Mouse (Mus musculus) testis, postnatal 10 days (tissue): Measurements from ENCODE around the gene Mapkbp1.

ENCODE experiments used
- DNase-seq: peaks from one replicate; pipeline ENCODE4 v3.0.0; 2021; ENCODE audit warnings: low spot score

Mapkbp1 gene

GRCm38 (mm10) chr2:119972537-119972879, at the start of gene Mapkbp1:
TSS of gene Mapkbp1 (plus strand) at chr2:119972699.
- no peak for DNase-seq

DNA sequence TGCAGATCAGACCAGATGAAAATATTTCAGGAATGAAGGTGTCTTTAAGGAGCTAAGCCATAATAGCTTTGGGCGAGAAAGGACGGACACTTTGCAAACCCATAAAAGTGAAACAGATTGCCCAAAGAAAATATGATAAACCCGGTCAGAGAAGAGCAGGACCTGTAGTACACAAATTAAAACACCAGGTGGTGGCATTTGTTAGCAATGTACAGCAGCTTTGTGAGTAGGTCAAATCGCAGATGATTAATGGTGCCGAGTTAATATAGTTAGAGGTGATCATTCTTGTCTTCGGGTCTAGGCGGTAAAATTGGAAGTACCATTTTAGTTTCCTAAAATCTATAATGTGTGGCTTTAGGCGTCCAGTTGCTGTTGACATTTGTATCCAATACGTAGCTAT, 1.9 kb upstream of the Mapkbp1 start:
- peak; percentile 65 for DNase-seq

- DNase-seq = no peak
These were observed 1.2 kb upstream of the Mapkbp1 start for GRCm38 (mm10) chr2:119971316-119971715.

DNA sequence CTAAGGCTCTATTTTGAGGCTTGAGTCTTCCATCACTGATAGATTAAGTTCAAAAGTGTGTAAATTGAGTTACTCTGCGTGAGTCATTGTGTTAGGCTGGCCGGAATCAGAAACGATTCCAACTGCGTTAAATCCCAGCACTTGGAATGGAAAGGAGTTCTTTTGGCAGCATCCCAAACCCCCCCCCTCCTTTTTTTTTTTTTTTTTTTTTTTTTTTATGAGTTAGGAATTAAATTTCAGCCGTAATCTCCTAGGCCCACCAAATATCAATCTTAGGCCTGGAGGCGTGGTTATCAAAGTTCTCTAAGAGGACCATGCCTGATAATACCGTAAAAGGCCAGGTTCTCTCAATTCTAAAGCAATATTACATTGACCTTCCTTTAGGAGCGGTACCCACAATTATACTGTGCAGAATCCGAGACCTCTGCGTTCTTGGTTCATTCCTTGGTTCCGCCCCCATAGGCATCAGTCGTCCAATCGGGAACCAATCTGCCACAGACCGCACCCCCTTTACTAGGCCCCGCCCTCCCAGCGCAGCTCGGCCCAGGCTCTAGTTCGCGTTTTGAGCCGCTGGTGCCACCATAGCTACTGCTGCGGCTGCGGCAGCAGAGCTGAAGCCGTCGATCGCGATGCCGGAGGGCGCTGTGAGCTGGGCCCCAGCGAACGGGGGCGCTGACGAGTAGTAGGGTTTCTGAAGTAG, 512 bp upstream of the Mapkbp1 start:
- peak; percentile 98 for DNase-seq

DNA sequence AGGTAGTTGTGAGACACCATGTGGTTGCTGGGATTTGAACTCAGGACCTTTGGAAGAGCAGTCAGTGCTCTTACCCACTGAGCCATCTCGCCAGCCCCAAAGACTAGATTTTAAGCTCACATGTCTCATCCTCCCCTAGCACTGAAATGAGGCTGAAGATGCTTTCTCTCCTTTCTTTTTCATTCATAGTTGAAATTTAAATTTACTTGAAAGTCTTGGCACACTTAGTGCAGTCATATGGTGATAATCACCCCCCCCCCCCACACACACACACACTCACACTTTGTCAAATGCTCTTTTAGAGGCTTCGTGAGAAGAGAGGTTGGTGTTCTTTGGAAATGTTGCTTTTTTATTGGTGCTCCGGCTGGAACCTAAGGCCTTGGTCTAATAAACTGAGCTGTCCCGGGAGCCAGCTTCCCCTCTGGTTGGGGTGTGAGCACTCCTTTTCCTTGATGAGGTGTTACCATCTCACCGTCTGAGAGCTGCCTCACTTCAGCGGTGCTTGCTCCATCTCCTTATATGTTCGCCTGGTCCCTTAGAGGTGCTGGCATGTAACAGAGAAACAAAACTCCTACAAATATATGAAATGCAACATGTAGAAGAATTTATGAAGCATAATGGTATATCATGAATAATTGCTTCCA, 8.0 kb downstream of the Mapkbp1 start:
- DNase-seq = no peak

DNA sequence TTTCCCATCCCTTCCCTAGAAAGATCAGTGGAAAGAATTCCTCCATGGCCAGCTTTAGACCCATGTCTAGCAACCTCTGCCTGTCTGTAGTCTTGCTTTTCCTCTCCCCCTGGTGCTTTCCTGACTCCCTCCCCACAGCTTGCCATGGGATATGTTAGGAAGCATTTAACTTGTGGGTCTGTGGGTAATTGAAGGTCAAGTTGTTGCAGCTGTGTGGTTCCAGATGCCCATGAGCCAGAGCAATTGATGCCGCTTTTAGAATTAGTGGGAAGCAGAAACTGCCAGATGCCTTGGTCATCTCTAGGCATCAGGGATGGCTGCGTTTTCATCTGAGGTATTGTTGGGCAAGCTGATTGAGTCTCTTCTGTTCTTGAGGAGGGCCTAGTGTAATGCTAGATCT, 9.1 kb downstream of the Mapkbp1 start:
- no peak for DNase-seq

GRCm38 (mm10) chr2:119985871-119986270, 13.4 kb downstream of the Mapkbp1 start:
- DNase-seq = no peak

DNA sequence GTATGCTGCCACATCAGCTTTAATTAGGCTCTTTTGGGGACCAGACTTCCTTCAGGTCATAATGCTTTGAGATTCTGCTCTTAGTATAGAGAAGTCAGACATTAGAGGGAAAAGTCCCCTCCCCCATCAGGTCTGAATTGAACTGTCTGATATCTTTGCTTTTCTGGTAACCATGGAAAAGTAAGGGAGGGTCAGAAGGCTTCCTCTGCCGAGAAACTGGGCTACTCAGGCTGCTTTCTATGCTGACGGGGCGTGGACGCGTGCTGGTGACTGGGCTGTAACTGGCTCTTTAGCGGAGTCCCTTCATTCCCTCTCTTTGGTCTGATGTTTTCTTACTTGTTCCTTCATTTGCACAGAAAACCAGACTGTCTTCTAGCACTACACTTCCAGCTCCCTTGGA, 13.9 kb downstream of the Mapkbp1 start:
- no peak for DNase-seq

- no peak for DNase-seq
These were observed 14.9 kb downstream of the Mapkbp1 start for GRCm38 (mm10) chr2:119987441-119987840.

DNA sequence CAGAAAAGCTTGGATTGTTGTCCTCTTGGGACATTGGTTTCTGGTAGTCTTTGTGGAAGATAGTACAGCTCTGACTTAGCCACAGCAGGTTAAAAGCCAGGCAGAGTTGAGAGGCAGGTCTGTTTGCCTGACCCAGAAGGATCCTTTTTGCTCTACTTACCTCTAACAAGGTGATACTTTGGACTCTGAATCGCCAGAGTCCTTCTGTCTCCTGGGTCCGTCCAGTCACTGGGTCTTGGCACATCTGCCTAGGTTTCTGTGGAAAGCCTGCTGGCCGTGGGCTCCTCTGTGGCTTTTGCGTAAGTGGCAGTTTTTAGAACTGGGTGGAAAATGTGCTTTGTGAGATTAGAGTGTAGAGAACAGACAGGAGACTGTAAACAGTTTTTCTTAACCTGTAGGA, 16.5 kb downstream of the Mapkbp1 start:
- no peak for DNase-seq

- no peak for DNase-seq
These were observed 18.4 kb downstream of the Mapkbp1 start for GRCm38 (mm10) chr2:119990881-119991280.

- DNase-seq = no peak
These were observed 19.9 kb downstream of the Mapkbp1 start for GRCm38 (mm10) chr2:119992349-119992748.

DNA sequence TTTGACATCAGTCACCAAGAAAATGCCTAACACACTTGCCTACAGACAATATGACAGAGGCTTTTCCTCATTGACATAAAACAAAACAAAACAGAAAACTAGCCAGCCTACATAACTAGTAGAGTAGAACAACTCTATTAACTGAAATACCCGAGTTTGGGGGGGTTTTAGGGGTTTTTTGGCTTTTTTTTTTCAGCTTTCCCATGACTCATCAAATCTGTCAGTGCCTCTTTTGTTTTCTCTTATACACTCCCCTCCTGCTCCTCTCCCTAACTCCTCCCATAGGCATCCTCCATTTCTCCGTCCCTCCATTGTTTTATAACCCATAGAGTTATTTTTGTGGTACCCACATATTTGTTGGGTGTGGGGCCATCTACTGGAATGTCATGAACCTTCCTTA, 21.0 kb downstream of the Mapkbp1 start:
- DNase-seq = no peak

DNA sequence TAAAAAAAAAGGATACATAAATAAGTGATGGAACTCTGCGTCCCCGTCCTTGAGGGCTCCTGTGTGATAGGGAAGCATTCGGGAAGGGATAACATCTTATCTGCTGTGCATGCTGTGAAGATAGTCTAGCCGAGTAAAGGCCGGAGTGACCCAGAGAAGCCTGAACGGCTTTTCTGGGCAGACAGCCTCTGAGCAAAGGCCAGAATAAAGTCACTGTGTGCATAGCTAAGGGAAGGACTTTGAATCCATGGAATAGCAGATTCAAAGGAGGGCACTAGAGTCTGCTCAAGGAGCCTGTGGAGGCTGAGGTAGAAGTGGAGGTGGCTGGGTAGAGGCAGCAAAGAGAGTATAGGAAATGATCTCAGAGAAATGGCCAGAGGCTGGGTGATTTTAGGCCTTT, 22.3 kb downstream of the Mapkbp1 start:
- no peak for DNase-seq

GRCm38 (mm10) chr2:119995391-119996281, 23.1 kb downstream of the Mapkbp1 start:
- no peak for DNase-seq

DNA sequence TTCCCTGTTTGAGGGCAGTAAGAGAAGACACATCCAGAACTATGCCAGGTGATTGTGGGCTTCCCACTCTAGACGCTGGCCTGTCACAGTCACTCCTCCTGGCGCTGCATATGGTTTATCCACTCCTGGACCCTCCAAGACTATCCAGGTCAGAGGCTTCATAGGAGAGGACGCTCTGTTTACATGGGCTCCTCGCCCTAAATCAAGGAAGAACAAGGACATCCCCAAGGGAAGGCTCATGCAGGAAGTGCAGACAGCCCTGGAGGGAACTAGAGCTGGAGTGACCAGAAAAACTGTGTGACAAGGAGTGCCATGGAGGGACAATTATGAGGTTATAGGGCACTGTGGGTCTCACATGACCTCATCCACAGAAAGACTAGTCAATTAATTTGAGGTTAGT, 24.9 kb downstream of the Mapkbp1 start:
- no peak for DNase-seq

- DNase-seq = no peak
These were observed 27.2 kb downstream of the Mapkbp1 start for GRCm38 (mm10) chr2:119999731-120000130.

GRCm38 (mm10) chr2:120000882-120001584, 28.5 kb downstream of the Mapkbp1 start:
- no peak for DNase-seq

GRCm38 (mm10) chr2:120001956-120002355, 29.5 kb downstream of the Mapkbp1 start:
- peak; percentile 67 for DNase-seq

DNA sequence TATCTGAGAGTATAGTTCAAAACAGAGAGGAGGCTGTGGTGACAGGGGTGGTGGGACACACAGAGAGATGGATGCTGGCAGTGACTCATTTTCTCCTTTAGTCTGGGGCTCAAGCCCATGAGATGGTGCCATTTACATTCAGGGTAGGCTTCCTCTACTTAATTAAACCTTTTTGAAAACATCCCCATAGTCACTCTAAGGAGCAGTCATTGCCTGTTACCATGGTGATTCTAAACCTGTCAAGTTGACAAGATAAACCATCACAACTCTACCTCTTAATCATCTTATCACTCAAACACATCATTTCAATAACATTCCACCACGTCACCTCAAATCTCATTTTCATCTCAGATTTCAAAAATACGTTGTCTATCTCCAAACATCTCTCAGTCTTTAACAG, 31.5 kb downstream of the Mapkbp1 start:
- DNase-seq = no peak

- DNase-seq = no peak
These were observed 34.2 kb downstream of the Mapkbp1 start for GRCm38 (mm10) chr2:120006696-120007095.

- no peak for DNase-seq
These were observed 35.2 kb downstream of the Mapkbp1 start for GRCm38 (mm10) chr2:120007680-120008210.
